Mouse (Mus musculus) C2C12 (cell line): Measurements from ENCODE around the gene Cggbp1.

Experiments used
- CEBPB ChIP-seq: IDR thresholded peaks from one replicate; pipeline ENCODE4 v1.6.1; 2011; ENCODE audit warnings: low read depth, mild to moderate bottlenecking, control low read depth, moderate library complexity
- CTCF ChIP-seq: IDR thresholded peaks from one replicate; pipeline ENCODE4 v1.5.1; 2011; ENCODE audit not compliant: control insufficient read depth, insufficient read depth, insufficient read length
- MAX ChIP-seq: IDR thresholded peaks from one replicate; pipeline ENCODE4 v1.6.1; 2011; ENCODE audit warnings: mild to moderate bottlenecking, control low read depth
- MYOD1 ChIP-seq: IDR thresholded peaks from one replicate; pipeline ENCODE4 v1.6.1; 2011; ENCODE audit warnings: low read depth; ENCODE audit not compliant: control insufficient read depth, insufficient read length
- USF1 ChIP-seq: IDR thresholded peaks from one replicate; pipeline ENCODE4 v1.6.1; 2011; ENCODE audit warnings: low read depth, mild to moderate bottlenecking, control low read depth, moderate library complexity

- TF ChIP-seq CTCF (no peak), MAX (no peak), MYOD1 (no peak), USF1 (no peak), CEBPB (no peak)
These were observed 33.3 kb downstream of the Cggbp1 start for GRCm38 (mm10) chr16:64885142-64885541.
